Mouse (Mus musculus): ENCODE data around the gene Krt6b.

- TF ChIP-seq CTCF (IDR thresholded peaks at IDR 0.05; ENCODE audit: low read depth, low read length) (no peak), GATA1 (IDR thresholded peaks at IDR 0.05; ENCODE audit: borderline replicate concordance, low read length) (no peak), GATA2 (IDR thresholded peaks at IDR 0.05; ENCODE audit: borderline replicate concordance, low read depth, low read length) (no peak), TAL1 (conservative IDR thresholded peaks at IDR 0.05; ENCODE audit: low read depth, low read length) (no peak)
These were observed 17.5 kb upstream of the Krt6b start for GRCm38 (mm10) chr15:101697326-101698188.
